Mouse (Mus musculus) CH12.LX (cell line): ENCODE measurements around the gene Rassf5. TPM values are rescaled to one million over a fixed set of nuclear protein-coding genes. Genes with fewer than 3 reads are reported as not detected.

Experiments
- DNase-seq: peaks from one replicate; pipeline ENCODE4 v3.0.0-alpha.2; 2013; ENCODE audit errors: extremely low read depth
- H3K27ac ChIP-seq: 2 replicates; pipeline ENCODE4 v1.5.1; 2012; ENCODE audit warnings: low read depth, mild to moderate bottlenecking, control low read depth, moderate library complexity; ENCODE audit not compliant: insufficient read depth
- H3K27me3 ChIP-seq: replicated peaks from 2 replicates; pipeline ENCODE3; 2012; ENCODE audit warnings: inconsistent platforms
- H3K36me3 ChIP-seq, 2 experiments: replicated peaks in 1 of 2; 2 replicates each; pipeline versions ENCODE3 to v1.6.1; 2012; ENCODE audit warnings: inconsistent platforms in 1 of 2, low read length in 1 of 2, mild to moderate bottlenecking in 1 of 2, mixed read lengths in 1 of 2, moderate library complexity in 1 of 2; ENCODE audit not compliant: control insufficient read depth in 1 of 2, insufficient read depth in 1 of 2
- H3K4me1 ChIP-seq, 2 experiments: 2 replicates each; pipeline ENCODE4 v1.6.1; 2012; ENCODE audit warnings: inconsistent platforms in 1 of 2, moderate library complexity in 1 of 2; ENCODE audit not compliant: insufficient read depth in 2 of 2, control insufficient read depth in 1 of 2
- H3K4me2 ChIP-seq: 2 replicates; pipeline ENCODE4 v1.6.1; 2012; ENCODE audit warnings: low read depth, mild to moderate bottlenecking, control low read depth; ENCODE audit not compliant: poor library complexity, insufficient read depth, severe bottlenecking
- H3K4me3 ChIP-seq, 3 experiments: fragments of 150-350 bp in 1 of 3; sonication (generic) in 1 of 3; replicated peaks in 1 of 3; 2 replicates each; pipeline versions ENCODE3 to v1.5.1; 2011 to 2012; ENCODE audit warnings: low read depth in 2 of 3, low read length in 2 of 3, mild to moderate bottlenecking in 2 of 3, moderate library complexity in 2 of 3, control low read depth in 1 of 3, improper control_type of control experiment in 1 of 3, inconsistent platforms in 1 of 3, mixed read lengths in 1 of 3; ENCODE audit not compliant: poor library complexity in 1 of 3
- H3K79me2 ChIP-seq: replicated peaks from 2 replicates; pipeline ENCODE4 v1.6.1; 2012; ENCODE audit warnings: mild to moderate bottlenecking, moderate library complexity; ENCODE audit not compliant: control insufficient read depth, poor library complexity, insufficient read depth, severe bottlenecking; ENCODE audit errors: extremely low read depth
- H3K9ac ChIP-seq: 2 replicates; pipeline ENCODE4 v1.6.1; 2012; ENCODE audit warnings: low read depth, mild to moderate bottlenecking, control low read depth, moderate library complexity; ENCODE audit not compliant: insufficient read depth
- H3K9me3 ChIP-seq: replicated peaks from 2 replicates; pipeline ENCODE3; 2012; ENCODE audit warnings: low read length, inconsistent platforms, mixed read lengths
- CHD1 ChIP-seq: IDR thresholded peaks from 2 replicates; pipeline ENCODE4 v1.6.1; 2012; ENCODE audit warnings: low read depth, low read length, improper control_type of control experiment, inconsistent platforms
- CTCF ChIP-seq, 2 experiments: IDR thresholded peaks in 1 of 2; conservative IDR thresholded peaks in 1 of 2; 2 replicates each; pipeline ENCODE4 v1.5.1; 2011 to 2012; ENCODE audit warnings: low read depth in 2 of 2, low read length in 2 of 2, improper control_type of control experiment in 1 of 2, inconsistent platforms in 1 of 2, mild to moderate bottlenecking in 1 of 2, moderate library complexity in 1 of 2
- HCFC1 ChIP-seq: IDR thresholded peaks from 2 replicates; pipeline ENCODE4 v1.6.1; 2012; ENCODE audit warnings: low read depth, mild to moderate bottlenecking, inconsistent platforms, low read length, improper control_type of control experiment
- JUND ChIP-seq: conservative IDR thresholded peaks from 2 replicates; pipeline ENCODE4 v1.6.1; 2011; ENCODE audit warnings: low read depth, low read length, improper control_type of control experiment
- MAX ChIP-seq: IDR thresholded peaks from 2 replicates; pipeline ENCODE4 v1.6.1; 2011; ENCODE audit warnings: low read length, improper control_type of control experiment
- MAZ ChIP-seq: IDR thresholded peaks from 2 replicates; pipeline ENCODE4 v1.6.1; 2012; ENCODE audit warnings: low read depth, mild to moderate bottlenecking, inconsistent platforms, low read length, improper control_type of control experiment, moderate library complexity
- MYC ChIP-seq: IDR thresholded peaks from 2 replicates; pipeline ENCODE4 v1.6.1; 2011; ENCODE audit warnings: low read depth, mild to moderate bottlenecking, improper control_type of control experiment, low read length
- NRF1 ChIP-seq: IDR thresholded peaks from 2 replicates; pipeline ENCODE4 v1.6.1; 2014; ENCODE audit warnings: low read depth, mild to moderate bottlenecking, inconsistent platforms, low read length, improper control_type of control experiment, moderate library complexity
- PAX5 ChIP-seq: IDR thresholded peaks from 2 replicates; pipeline ENCODE4 v1.6.1; 2012; ENCODE audit warnings: low read length, inconsistent platforms, mixed read lengths
- POLR2AphosphoS2 ChIP-seq: IDR thresholded peaks from 2 replicates; pipeline ENCODE4 v1.6.1; 2011; ENCODE audit warnings: low read depth, low read length, improper control_type of control experiment
- RAD21 ChIP-seq: IDR thresholded peaks from 2 replicates; pipeline ENCODE4 v1.6.1; 2011; ENCODE audit warnings: low read depth, mild to moderate bottlenecking, low read length, improper control_type of control experiment, moderate library complexity
- RCOR1 ChIP-seq: conservative IDR thresholded peaks from 2 replicates; pipeline ENCODE4 v1.6.1; 2012; ENCODE audit warnings: low read depth, mild to moderate bottlenecking, inconsistent platforms, low read length, improper control_type of control experiment
- SMC3 ChIP-seq: IDR thresholded peaks from 2 replicates; pipeline ENCODE4 v1.6.1; 2011; ENCODE audit warnings: low read depth, low read length, improper control_type of control experiment
- TBP ChIP-seq: conservative IDR thresholded peaks from 2 replicates; pipeline ENCODE4 v1.6.1; 2011; ENCODE audit warnings: low read depth, low read length, improper control_type of control experiment
- UBTF ChIP-seq: IDR thresholded peaks from 2 replicates; pipeline ENCODE4 v1.6.1; 2012; ENCODE audit warnings: low read depth, mild to moderate bottlenecking, inconsistent platforms, low read length, improper control_type of control experiment, moderate library complexity
- USF1 ChIP-seq: IDR thresholded peaks from 2 replicates; pipeline ENCODE4 v1.6.1; 2014; ENCODE audit warnings: low read depth, mild to moderate bottlenecking, inconsistent platforms, low read length, improper control_type of control experiment
- ZC3H11A ChIP-seq: IDR thresholded peaks from 2 replicates; pipeline ENCODE4 v1.6.1; 2012; ENCODE audit warnings: low read depth, mild to moderate bottlenecking, inconsistent platforms, low read length, improper control_type of control experiment
- ZKSCAN1 ChIP-seq: IDR thresholded peaks from 2 replicates; pipeline ENCODE4 v1.6.1; 2012; ENCODE audit warnings: low read depth, inconsistent platforms, low read length, improper control_type of control experiment, borderline replicate concordance
- ZNF384 ChIP-seq: IDR thresholded peaks from 2 replicates; pipeline ENCODE4 v1.6.1; 2012; ENCODE audit warnings: low read depth, low read length, improper control_type of control experiment, inconsistent platforms
- dilution Hi-C: fragments of 300-500 bp; cut with MboI; formaldehyde crosslinking; loops from 2 replicates; pipeline ENCODE4 v1.14.3; 2020; ENCODE audit warnings: low sequenced_read_pairs; ENCODE audit not compliant: extremely low pct_unique_long_range_greater_than_20kb, extremely low pct_ligation_motif_present
- in situ Hi-C: fragments of 300-500 bp; cut with MboI; formaldehyde crosslinking; loops from 3 replicates; pipeline ENCODE4 v1.14.3; 2019; ENCODE audit warnings: low sequenced_read_pairs, low pct_ligation_motif_present, low pct_unique_long_range_greater_than_20kb, mixed read lengths
- polyA plus RNA-seq: library from polyadenylated mRNA; unstranded; fragments of >175 nt; gene quantifications from 2 replicates; pipeline ENCODE4 v1.2.1, GENCODE M21; 2012; ENCODE audit warnings: low read depth; ENCODE audit not compliant: insufficient read length
- total RNA-seq, 2 experiments: library from RNA; depleted of rRNA; stranded (reverse); fragments of 300-350 nt in 1 of 2; fragments of >200 nt in 1 of 2; gene quantifications; 2 replicates each; pipeline ENCODE4 v1.2.3; 2012 to 2014

Rassf5 gene
- total and polyA plus RNA-seq, 3 experiments: 11.5 to 32.1 (median 16.3) TPM

DNA sequence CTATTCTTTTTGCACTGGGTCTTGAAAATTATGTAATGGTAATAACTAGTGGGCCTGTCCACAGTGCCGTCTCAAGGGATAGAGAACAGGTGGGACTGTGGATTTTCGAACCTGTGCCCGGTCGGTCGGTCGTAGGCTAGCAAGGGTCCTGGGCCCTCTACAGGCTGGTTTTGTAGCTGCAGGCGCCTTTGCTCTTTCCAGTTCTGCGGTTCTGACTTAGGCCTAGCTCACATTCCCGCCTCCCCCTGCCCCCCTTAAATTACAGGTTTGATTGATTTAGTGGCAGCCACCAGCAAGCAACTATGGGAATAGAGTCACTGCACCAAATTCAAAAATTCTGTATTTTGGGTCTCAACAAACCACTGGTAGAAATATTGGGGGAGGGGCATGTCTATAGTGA is 868 bp upstream of the Rassf5 start:
- Histone ChIP-seq H3K9ac (no peak overlapping the region; the same call in 1 of the 2 replicates), H3K4me3 (peak overlapping the region; percentile 30 to 66 (median 48)), H3K4me2 (peak overlapping the region; percentile 91; the same call in 1 of the 2 replicates), H3K36me3 (no peaks in the 10 kb centered on the region), H3K9me3 (peaks cover 2% of the 10 kb centered on the region), H3K79me2 (no peaks in the 10 kb centered on the region), H3K27ac (no peak overlapping the region), H3K4me1 (peaks cover 5 to 19% of the 10 kb centered on the region in 2 experiments), H3K27me3 (peaks cover 34% of the 10 kb centered on the region)
- TF ChIP-seq ZNF384 (no peak), ZKSCAN1 (no peak), MYC (no peak), RCOR1 (no peak), CTCF (conservative IDR thresholded peaks at IDR 0.05 in 1 of 2, IDR thresholded peaks at IDR 0.05 in 1 of 2; ENCODE audit: low read depth in 2 of 2, low read length in 2 of 2) (peak; percentile 39 to 70), MAX (no peak), RAD21 (peak; percentile 35), SMC3 (peak; percentile 50), PAX5 (no peak), HCFC1 (no peak), USF1 (no peak), TBP (no peak), POLR2AphosphoS2 (no peak)
- dilution Hi-C loops (no loop called here), in situ Hi-C loops (no loop called here)
- DNase-seq: peak; percentile 42

DNA sequence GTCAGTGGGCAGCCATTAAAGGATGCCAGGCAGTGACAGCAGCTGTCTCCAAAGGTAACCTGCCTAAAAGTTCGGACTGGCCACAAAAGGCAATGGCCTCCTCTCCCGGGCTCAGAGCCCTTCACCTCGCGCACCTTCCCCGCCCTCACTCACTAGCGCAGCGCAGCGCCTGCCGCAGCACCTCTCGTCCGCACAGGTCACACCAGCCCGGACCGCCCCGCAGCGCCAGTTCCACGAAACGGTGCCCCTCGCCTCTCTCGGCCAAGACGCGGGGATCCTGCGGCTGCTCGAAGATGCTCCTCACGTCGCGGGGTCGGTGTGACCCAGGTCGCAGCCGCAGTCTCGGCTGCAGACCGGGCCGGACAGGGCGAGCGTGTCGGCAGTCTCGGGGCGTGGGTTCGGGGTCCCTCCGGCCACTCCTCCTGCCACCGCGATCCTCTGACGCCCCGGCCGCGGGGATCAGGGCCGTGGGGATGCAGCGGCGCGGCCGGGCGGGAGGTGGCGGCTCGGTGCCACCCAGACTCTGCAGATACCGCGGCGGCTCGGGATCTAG is 446 bp downstream of the Rassf5 start:
- Histone ChIP-seq H3K9ac (no peak overlapping the region), H3K4me3 (peak overlapping the region in 2 of 3 experiments; percentile 48 to 66), H3K4me1 (peaks cover 5 to 19% of the 10 kb centered on the region in 2 experiments), H3K4me2 (peak overlapping the region; percentile 91; the same call in 1 of the 2 replicates), H3K9me3 (peaks cover 2% of the 10 kb centered on the region), H3K27ac (no peak overlapping the region), H3K79me2 (no peaks in the 10 kb centered on the region), H3K27me3 (peaks cover 34% of the 10 kb centered on the region), H3K36me3 (no peaks in the 10 kb centered on the region)
- in situ Hi-C loops: no loop called here
- dilution Hi-C loops: no loop called here
- DNase-seq: no peak
- TF ChIP-seq HCFC1: no peak
- no peak for TF ChIP-seq NRF1
- TF ChIP-seq PAX5: no peak
- no peak for TF ChIP-seq ZC3H11A
- TF ChIP-seq JUND: no peak
- no peak for TF ChIP-seq UBTF
- no peak for TF ChIP-seq MAZ
- TF ChIP-seq ZKSCAN1: no peak
- no peak for TF ChIP-seq CHD1
